Mouse (Mus musculus) bone marrow macrophage, adult 2 months (primary cell): Measurements from ENCODE around the gene Psap. TPM values are rescaled to one million over a fixed set of nuclear protein-coding genes. Genes with fewer than 3 reads are reported as not detected.
A peak's percentile ranks its signal among the peaks of the same experiment; 100 is the strongest.
"Not testable (repeated sequence)": the region's sequence is repeated elsewhere in the genome, so short reads cannot be mapped to it uniquely, and the experiment has no call there.

ENCODE experiments used
- H3K27ac ChIP-seq: 2 replicates; pipeline ENCODE4 v1.5.1; 2012; ENCODE audit warnings: low read depth, low read length; ENCODE audit not compliant: insufficient read depth
- H3K4me1 ChIP-seq: 2 replicates; pipeline ENCODE4 v1.6.1; 2012; ENCODE audit warnings: low read length; ENCODE audit not compliant: control insufficient read depth, insufficient read depth
- H3K4me3 ChIP-seq: 2 replicates; pipeline ENCODE4 v1.5.1; 2012; ENCODE audit warnings: mild to moderate bottlenecking, low read length, moderate library complexity; ENCODE audit not compliant: insufficient read depth
- CTCF ChIP-seq: IDR thresholded peaks from 2 replicates; pipeline ENCODE4 v1.5.1; 2012; ENCODE audit warnings: low read depth, mild to moderate bottlenecking, low read length, moderate library complexity
- POLR2A ChIP-seq: IDR thresholded peaks from 2 replicates; pipeline ENCODE4 v1.6.1; 2012; ENCODE audit warnings: mild to moderate bottlenecking, low read depth, low read length, borderline replicate concordance
- polyA plus RNA-seq: library from polyadenylated mRNA; stranded (reverse); fragments of >200 nt; gene quantifications from 2 replicates; pipeline ENCODE4 v1.2.4, GENCODE M21; 2012; ENCODE audit not compliant: missing spikeins, insufficient read depth, insufficient read length

The Psap gene
- polyA plus RNA-seq = 4,392 and 4,568 TPM in 2 replicates

GRCm38 (mm10) chr10:60277207-60278005 lies at the start of gene Psap:
Gene Psap (plus strand): TSS chr10:60277627.
- Histone ChIP-seq H3K4me1 (peaks cover 36% of the 10 kb centered on the region), H3K27ac (peak within 1 kb of the TSS; percentile 98), H3K4me3 (peak within 1 kb of the TSS; percentile 96)
- TF ChIP-seq POLR2A (peak; percentile 93), CTCF (no peak)

DNA sequence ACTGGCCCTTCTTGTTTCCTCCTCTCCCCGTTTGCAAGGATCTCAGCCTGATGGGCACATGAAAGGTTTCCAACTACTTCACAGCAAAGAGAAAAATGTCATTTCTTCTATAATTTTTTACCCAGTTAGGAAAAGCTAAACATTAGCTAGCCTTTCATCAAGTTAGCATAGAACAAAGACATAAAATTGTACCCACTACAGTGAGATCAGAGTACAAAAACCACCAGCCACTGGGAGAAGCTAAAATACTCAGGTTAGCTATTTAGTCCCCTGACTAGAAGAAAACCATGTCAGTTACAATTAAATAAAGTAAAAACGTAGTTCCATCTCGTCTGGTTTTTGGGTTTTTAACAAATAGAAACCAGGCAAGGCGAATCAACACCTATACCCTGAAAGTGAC lies 49.8 kb upstream of the Psap start:
- H3K4me1 ChIP-seq = peaks cover 4% of the 10 kb centered on the region

DNA sequence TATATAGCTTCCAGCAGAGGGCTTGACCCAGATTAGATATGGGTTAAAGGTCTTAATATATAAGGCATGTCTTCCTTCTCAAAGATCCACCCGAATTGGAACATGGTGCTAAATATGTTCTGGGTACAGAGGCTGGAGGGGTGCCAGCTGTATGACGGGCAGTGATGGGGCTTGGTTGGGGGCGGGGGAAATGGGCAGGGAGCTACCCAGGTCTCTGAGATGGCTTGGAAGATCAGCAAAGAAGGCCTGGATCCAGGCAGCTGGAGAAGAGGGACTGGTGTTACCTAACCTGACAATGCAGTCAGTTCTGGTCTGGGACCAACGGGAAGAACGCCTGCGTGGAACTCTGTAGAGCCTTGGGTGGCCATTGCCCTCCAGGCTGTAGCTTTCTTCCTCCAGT lies 48.3 kb upstream of the Psap start:
- H3K4me3 ChIP-seq = no peak overlapping the region
- H3K27ac ChIP-seq = no peak overlapping the region
- no peak for TF ChIP-seq CTCF
- TF ChIP-seq POLR2A = no peak
- H3K4me1 ChIP-seq = no peaks in the 10 kb centered on the region

More for the DNA sequence above, 49.8 kb upstream of the Psap start:
- H3K4me3 ChIP-seq = no peak overlapping the region
- no peak for TF ChIP-seq POLR2A
- TF ChIP-seq CTCF = no peak
- no peak overlapping the region for H3K27ac ChIP-seq

DNA sequence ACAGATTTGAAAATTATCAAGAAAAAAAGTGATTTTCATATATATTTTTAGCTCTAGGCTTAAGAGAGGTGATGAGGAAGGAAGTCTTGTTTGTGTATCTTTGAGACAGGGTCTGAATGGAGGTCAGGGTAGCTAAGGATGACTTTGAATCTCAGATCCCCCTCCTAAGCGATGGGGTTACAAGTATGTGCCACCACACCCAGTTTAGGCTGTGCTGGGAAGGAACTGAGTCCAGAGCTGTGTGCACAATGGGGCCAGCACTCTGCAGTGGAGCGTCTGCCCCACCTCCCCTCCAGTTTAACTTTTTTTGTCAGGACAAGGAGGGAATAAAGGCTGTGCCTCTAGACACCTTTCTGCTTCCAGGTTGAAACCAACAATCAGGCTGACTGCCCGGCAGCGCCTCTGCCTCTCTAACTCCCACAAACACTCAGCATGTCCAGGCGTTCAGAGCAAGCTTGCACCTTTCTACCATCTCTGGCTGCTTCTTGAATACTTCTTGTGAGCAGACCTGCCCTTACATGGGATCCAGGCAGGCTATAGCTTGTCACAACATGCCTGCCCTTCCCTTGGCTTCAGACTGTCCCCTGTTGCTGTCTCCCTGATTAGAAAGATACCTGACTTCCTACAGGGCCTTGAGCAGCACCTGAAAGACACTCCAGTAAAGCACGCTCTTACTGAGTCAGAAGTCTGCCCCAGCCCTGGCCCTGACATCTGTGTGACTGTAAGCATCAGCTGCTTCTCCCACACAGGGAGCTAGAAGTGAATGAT lies 46.9 kb upstream of the Psap start:
- Histone ChIP-seq H3K4me1 (no peaks in the 10 kb centered on the region), H3K4me3 (no peak overlapping the region), H3K27ac (no peak overlapping the region)
- TF ChIP-seq CTCF (no peak), POLR2A (no peak)

DNA sequence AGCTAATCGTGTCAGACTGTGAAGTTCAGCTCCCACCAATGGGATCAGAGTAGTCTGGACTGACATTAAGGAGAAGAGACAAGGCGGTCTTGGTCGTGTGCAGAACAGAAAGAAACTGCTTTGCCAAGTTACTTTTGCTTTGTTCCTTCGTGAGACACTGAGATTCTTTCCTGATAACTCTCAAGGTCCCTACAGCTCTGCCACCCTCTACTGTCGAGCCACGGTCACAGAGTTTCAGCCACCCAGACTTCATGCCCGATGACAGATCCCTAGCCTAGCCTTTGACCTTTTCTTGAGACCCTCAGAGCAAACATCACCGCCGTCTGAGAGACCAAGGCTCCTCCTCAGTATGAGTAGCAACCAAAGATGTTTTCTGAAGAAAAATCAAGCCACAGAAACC lies 43.4 kb upstream of the Psap start:
- no peak overlapping the region for H3K4me3 ChIP-seq
- H3K4me1 ChIP-seq = no peaks in the 10 kb centered on the region
- TF ChIP-seq POLR2A (no peak), CTCF (no peak)
- H3K27ac ChIP-seq = no peak overlapping the region

DNA sequence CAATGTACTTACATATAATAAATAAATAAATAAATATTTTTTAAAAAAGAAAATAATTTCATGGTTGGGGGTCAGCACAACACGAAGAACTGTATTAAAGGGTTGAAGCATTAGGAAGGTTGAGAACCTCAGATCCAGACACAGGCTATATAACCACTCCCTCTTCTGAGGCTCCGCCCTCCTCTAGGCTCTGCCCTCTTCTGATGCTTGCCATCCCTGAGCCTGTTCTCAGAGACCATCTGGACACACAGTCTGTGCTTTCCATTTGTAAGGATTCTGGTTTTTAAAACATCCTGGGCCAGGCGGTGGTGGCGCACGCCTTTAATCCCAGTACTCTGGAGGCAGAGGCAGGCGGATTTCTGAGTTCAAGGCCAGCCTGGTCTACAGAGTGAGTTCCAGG lies 41.6 kb upstream of the Psap start:
- not testable (repeated sequence) for H3K27ac ChIP-seq, H3K4me3 ChIP-seq, H3K4me1 ChIP-seq

DNA sequence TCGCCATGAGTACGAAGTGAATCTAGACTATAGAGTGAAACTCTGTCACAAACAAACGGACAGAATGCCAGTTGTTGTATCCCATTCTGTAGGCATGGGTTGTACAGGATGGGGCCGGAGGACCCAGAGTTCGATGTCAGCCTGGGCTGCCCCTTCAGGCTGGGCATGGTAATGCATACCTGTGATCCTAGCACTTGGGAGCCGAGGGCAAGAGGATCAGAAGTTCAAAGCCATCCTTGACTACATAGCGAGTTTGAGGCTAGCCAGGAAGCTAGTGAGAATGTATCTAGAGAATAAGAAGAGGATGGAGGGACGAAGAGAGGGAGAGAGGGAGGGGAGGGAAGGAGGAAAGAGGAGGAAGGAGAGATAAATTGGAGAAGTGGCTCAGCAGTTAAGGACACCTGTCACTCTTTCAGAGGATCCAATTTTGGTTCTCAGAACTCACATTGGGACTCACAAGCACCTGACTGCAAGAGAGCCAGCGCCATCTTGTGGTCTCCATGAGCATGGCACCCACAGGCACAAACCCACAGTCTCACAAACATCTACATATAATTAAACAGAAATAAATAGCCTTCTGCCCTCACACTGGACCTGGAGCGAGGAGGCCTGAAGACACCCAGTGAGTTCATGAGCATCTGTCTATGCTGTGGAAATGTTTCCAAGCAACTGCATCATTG lies 39.8 kb upstream of the Psap start:
- H3K4me3 ChIP-seq = no peak overlapping the region
- H3K4me1 ChIP-seq = no peaks in the 10 kb centered on the region
- peak; percentile 97 for TF ChIP-seq CTCF
- no peak for TF ChIP-seq POLR2A
- H3K27ac ChIP-seq = no peak overlapping the region

GRCm38 (mm10) chr10:60240416-60240815 lies 37.0 kb upstream of the Psap start:
- Histone ChIP-seq H3K27ac (no peak overlapping the region), H3K4me1 (peaks cover 16% of the 10 kb centered on the region), H3K4me3 (no peak overlapping the region)
- TF ChIP-seq POLR2A (no peak), CTCF (no peak)

DNA sequence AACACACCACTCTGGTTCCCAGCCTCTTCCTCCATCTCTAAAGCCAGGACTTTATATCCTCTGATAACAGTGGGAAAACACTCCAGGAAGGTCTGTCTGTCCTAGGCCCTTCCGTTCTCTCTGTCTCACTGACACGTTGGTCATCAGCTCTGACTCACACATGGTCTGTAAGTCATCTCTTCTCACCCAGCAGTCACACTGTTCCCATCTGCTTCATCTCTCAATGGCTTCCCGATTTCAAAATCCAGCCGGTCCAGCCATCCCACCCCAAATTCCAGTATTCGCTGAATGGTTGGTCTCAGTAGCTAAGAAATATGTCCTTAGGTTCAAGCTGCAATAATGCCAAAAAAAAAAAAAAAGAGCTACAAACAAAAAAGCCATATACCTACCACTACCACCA lies 33.5 kb upstream of the Psap start:
- peaks cover 41% of the 10 kb centered on the region for H3K4me1 ChIP-seq
- H3K4me3 ChIP-seq = no peak overlapping the region
- no peak overlapping the region; the same call in 1 of the 2 replicates for H3K27ac ChIP-seq
- TF ChIP-seq POLR2A (no peak), CTCF (no peak)

GRCm38 (mm10) chr10:60245041-60245440 lies 32.4 kb upstream of the Psap start:
- TF ChIP-seq POLR2A (no peak), CTCF (peak; percentile 99)
- H3K4me3 ChIP-seq = no peak overlapping the region
- H3K4me1 ChIP-seq = peaks cover 41% of the 10 kb centered on the region
- no peak overlapping the region for H3K27ac ChIP-seq
